Mouse (Mus musculus): ENCODE measurements around the gene Tfb2m.

The Tfb2m gene

DNA sequence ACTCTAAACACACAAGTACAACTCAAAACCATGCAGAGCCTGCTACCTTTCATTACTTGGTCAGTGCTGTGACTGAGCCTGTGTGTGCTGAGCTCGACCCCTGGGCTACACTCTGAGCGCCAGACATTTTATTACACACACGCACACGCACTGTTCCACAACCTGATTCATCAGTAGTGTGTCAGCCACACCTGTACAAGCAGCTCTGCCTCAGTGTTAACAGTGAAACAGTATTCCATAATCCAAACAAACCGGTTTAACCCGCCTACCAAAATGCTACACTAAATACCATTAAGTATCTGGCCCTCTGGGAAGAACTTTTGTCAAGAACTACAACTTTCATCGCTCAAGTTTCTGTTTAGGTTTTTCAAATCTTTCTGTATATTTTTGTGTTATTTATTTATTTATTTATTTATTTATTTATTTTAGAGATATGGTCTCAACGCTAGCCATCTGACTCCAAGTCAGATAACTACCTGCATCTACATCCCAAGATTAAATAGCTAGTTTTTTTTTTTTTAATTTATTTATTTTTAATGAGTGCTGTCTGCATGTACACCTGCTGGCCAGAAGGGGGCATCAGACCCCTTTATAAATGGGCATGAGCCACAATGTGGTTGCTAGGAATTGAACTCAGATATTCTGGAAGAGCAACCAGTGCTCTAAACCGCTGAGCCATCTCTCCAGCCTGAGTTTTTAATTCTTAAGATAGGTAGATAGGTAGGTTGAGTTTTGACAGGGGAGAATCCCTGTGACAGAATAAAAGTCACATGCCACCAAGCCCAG, 39.3 kb downstream of the Tfb2m start:
- no peak for DNase-seq (ENCODE audit: low read depth in 1 of 2, low spot score in 2 of 2)

DNA sequence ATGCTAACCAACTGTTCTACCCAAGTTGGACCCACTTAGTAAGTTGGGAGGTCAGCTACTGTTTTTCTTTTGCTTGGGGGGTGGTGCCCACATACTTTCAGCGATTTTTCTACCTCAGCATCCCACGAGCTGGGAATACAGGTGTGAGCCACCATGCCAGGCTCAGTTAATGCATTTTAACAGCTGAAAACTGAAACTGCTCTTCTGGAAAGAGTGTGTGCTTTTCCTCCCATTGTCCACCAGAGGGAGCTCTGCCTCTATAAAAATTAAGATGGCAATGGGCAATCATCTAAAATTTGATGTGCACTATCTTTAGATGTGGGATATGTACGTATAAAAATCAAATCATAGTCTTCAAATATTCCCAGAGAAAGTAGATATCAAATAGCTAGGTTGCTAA, 43.5 kb downstream of the Tfb2m start:
- DNase-seq (ENCODE audit: low read depth in 1 of 2, low spot score in 2 of 2), result no peak

DNA sequence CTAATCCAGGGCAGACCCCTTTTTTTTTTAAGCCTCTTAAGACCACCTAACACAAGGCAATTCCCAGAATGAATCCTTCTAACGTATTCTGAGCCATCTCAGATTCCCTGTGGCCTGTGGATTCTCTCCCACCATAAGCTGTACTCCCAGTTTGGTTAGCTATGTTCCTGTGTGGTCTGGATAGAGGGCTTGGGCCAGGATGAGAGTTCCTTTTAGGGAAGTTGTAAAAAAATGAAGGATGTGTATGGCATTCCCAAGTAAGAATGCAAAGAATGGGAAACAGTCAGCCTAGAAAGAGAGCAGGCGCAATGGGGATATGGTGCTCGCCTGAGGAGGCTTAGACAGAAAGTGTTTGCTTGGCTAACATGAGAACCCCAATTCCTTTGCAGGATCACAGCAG, 46.8 kb downstream of the Tfb2m start:
- DNase-seq (ENCODE audit: low read depth in 1 of 2, low spot score in 2 of 2), result no peak

DNA sequence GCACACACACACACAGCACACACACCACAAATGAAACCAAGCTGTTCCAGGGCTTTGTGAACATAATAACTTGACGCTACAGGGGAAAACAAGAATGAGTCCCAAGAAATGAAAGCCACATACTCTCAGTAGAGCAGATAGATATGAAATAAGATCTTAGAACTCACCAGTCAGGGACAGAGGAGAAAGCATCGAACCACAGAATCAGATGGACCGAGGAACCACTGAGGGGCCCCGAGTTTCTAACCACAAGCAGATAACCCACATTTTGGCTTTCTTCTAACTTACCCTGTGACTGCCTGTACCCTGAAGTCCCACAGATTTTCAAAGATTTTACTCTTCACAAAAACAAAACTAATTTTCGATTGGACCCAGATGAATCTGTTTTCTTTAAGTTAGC, 53.2 kb downstream of the Tfb2m start:
- no peak for DNase-seq (ENCODE audit: low read depth in 1 of 2, low spot score in 2 of 2)

DNA sequence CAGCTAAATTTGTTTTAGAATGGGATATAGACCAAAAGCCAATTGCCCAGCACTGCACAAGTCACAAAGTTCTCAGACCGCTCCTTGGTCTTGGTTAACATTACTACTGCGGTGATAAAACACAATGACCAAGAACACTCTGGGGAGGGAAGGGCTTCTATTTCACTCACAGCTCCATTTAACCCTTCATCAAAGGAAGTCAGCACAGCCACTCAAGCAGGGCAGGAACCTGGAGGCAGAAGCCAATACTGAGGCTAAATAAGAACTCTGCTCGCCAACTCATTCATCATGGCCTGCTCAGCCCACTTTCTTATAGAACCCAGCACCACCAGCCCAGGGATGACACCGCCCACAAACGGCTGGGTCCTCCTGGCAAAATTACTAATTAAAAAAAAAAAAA, 57.5 kb downstream of the Tfb2m start:
- DNase-seq (ENCODE audit: low read depth in 1 of 2, low spot score in 2 of 2), result no peak

DNA sequence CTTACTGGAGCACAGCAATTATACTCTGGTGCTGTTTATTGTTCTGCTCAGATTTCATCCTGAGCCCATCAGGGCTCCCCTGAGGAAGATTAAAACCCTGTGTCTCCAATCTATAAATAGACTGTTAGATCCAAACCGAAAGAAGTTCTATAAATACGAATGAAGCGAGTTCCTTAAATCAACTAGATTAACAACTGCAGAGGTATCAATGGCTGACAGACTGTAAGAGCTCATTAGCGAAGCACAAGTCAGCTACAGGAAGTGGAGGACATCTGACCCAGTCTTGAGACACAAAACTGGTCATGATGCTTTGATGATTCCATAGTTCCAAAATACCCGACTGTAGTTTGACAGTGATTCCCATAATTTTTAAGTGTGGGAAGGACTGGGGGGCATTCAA, 58.1 kb downstream of the Tfb2m start:
- no peak for DNase-seq (ENCODE audit: low read depth in 1 of 2, low spot score in 2 of 2)

DNA sequence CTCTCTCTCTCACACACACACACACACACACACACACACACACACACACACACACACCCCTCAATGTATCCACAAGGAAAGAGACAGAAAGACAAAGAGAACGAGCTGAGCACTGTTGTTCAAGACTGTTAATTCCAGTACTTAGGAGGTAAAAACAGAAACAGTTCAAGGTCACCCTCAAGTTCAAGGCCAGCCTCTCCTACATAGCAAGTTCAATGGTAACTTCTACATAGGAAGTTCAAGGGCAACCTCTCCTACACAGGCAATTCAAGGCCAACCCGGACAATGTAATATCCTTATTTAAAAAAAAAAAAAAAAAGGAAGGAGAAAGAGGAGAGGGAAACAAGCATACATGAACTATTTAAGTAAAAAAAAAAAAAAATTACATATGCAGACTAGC, 58.8 kb downstream of the Tfb2m start:
- no peak for DNase-seq (ENCODE audit: low read depth in 1 of 2, low spot score in 2 of 2)

DNA sequence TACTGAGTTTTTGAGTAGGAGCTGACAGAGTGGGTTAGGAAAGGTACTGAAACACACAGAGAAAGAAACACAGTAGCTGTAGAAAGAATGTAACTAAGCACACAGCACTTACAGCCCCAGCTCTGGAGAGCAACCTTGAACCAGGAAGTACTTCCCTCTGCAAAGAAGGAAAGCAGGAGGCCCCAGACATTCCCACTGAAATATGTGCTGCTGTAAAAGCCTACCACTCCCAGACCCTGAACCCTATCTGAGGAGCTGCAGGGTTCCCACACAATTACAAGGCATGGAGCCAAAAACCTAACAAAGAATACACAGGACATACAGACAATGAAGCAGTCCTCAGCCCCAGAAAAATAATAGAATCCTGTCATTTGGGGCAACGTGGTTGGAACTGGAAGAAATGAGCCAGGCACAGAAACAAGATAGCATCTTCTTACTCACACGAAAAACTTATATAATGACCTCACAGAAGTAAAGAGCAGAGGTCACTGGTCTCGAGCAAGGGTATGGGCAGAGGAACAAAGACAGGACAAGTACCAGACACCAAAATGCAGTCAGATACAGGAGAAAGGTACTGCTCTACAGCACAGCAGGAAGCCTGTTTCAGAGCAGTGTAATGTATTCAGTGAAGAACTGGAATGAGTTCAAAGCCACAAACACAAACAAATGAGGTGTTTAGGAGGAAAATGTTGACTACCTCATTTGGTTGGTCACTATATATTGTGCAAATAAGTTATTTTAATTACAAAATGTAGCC, 60.1 kb downstream of the Tfb2m start:
- no peak for DNase-seq (ENCODE audit: low read depth in 1 of 2, low spot score in 2 of 2)

DNA sequence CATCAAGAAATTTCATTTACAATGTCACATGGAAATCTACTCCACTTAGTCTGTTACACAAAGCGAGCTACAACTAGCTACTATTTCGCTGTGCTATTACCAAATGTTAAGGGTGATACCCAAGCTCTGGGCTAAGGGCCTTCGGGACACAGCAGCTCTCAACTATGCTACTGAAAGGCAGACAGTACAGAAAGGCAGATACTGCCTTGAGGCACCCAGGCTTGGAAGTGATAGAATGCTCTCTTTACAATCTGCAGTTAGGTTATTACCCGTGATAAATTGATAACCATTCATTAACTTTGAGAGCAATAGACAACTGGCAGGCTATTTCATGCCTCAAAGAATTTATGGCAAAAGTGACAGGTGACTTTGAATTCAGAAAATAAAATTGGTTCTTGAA, 65.2 kb downstream of the Tfb2m start:
- no peak for DNase-seq (ENCODE audit: low read depth in 1 of 2, low spot score in 2 of 2)
